Mouse (Mus musculus) MEL (cell line): ENCODE results near the gene Prdx1. TPM values are rescaled to one million over a fixed set of nuclear protein-coding genes. Genes with fewer than 3 reads are reported as not detected.
A peak's percentile ranks its signal among the peaks of the same experiment; 100 is the strongest.
"Not testable (repeated sequence)": the region's sequence is repeated elsewhere in the genome, so short reads cannot be mapped to it uniquely, and the experiment has no call there.

Experiments used
- DNase-seq: peaks from one replicate; pipeline ENCODE4 v3.0.0; 2011; ENCODE audit warnings: low read depth, low spot score
- H3K27ac ChIP-seq: 2 replicates; pipeline ENCODE4 v1.5.1; 2012; ENCODE audit warnings: low read depth, mild to moderate bottlenecking, control low read depth, low read length, moderate library complexity; ENCODE audit not compliant: control insufficient read depth
- H3K27me3 ChIP-seq, 2 experiments: fragments of 150-350 bp in 1 of 2; sonication (generic) in 1 of 2; 2 replicates each; pipeline ENCODE4 v1.6.1; 2012; ENCODE audit warnings: low read length in 2 of 2, mild to moderate bottlenecking in 2 of 2, improper control_type of control experiment in 1 of 2, moderate library complexity in 1 of 2; ENCODE audit not compliant: insufficient read depth in 2 of 2, control insufficient read depth in 1 of 2
- H3K36me3 ChIP-seq, 2 experiments: 2 replicates each; pipeline ENCODE4 v1.6.1; 2012 to 2014; ENCODE audit warnings: low read length in 2 of 2, improper control_type of control experiment in 1 of 2, inconsistent platforms in 1 of 2, mild to moderate bottlenecking in 1 of 2; ENCODE audit not compliant: insufficient read depth in 2 of 2, control insufficient read depth in 1 of 2
- H3K4me1 ChIP-seq, 2 experiments: fragments of 150-350 bp in 1 of 2; sonication (generic) in 1 of 2; 2 replicates each; pipeline ENCODE4 v1.6.1; 2012; ENCODE audit warnings: low read length in 2 of 2, improper control_type of control experiment in 1 of 2, mild to moderate bottlenecking in 1 of 2; ENCODE audit not compliant: insufficient read depth in 2 of 2, control insufficient read depth in 1 of 2
- H3K4me3 ChIP-seq, 2 experiments: fragments of 150-350 bp in 1 of 2; sonication (generic) in 1 of 2; 2 replicates each; pipeline ENCODE4 v1.5.1; 2012; ENCODE audit warnings: low read depth in 2 of 2, low read length in 2 of 2, mild to moderate bottlenecking in 2 of 2, moderate library complexity in 2 of 2, control low read depth in 1 of 2, improper control_type of control experiment in 1 of 2; ENCODE audit not compliant: control insufficient read depth in 1 of 2, insufficient read depth in 1 of 2
- H3K79me2 ChIP-seq: 2 replicates; pipeline ENCODE4 v1.6.1; 2012; ENCODE audit warnings: mild to moderate bottlenecking, low read length, moderate library complexity; ENCODE audit not compliant: control insufficient read depth, poor library complexity, insufficient read depth
- H3K9ac ChIP-seq: 2 replicates; pipeline ENCODE4 v1.6.1; 2012; ENCODE audit warnings: low read depth, mild to moderate bottlenecking, control low read depth, low read length, moderate library complexity; ENCODE audit not compliant: control insufficient read depth, poor library complexity, severe bottlenecking
- H3K9me3 ChIP-seq: fragments of 150-350 bp; sonication (generic); replicated peaks from 2 replicates; pipeline ENCODE4 v1.6.1; 2012; ENCODE audit warnings: mild to moderate bottlenecking, low read length, improper control_type of control experiment, moderate library complexity; ENCODE audit not compliant: insufficient read depth
- BHLHE40 ChIP-seq: IDR thresholded peaks from 2 replicates; pipeline ENCODE4 v1.6.1; 2012; ENCODE audit warnings: low read depth, mild to moderate bottlenecking, inconsistent platforms, low read length, improper control_type of control experiment, borderline replicate concordance
- EP300 ChIP-seq, 2 experiments: IDR thresholded peaks; 2 replicates each; pipeline ENCODE4 v1.6.1; 2011; ENCODE audit warnings: improper control_type of control experiment in 2 of 2, low read length in 2 of 2, low read depth in 1 of 2, mild to moderate bottlenecking in 1 of 2
- ETS1 ChIP-seq: IDR thresholded peaks from 2 replicates; pipeline ENCODE4 v1.6.1; 2012; ENCODE audit warnings: low read depth, mild to moderate bottlenecking, inconsistent platforms, low read length, improper control_type of control experiment, moderate library complexity
- GATA1 ChIP-seq: IDR thresholded peaks from 2 replicates; pipeline ENCODE4 v1.6.1; 2011; ENCODE audit warnings: low read depth, low read length, improper control_type of control experiment
- MAFK ChIP-seq: IDR thresholded peaks from 2 replicates; pipeline ENCODE4 v1.6.1; 2011; ENCODE audit warnings: low read depth, mild to moderate bottlenecking, low read length, improper control_type of control experiment, borderline replicate concordance
- MAX ChIP-seq: IDR thresholded peaks from 2 replicates; pipeline ENCODE4 v1.6.1; 2011; ENCODE audit warnings: low read length, improper control_type of control experiment
- MYC ChIP-seq: IDR thresholded peaks from 2 replicates; pipeline ENCODE4 v1.6.1; 2011; ENCODE audit warnings: low read depth, mild to moderate bottlenecking, low read length, improper control_type of control experiment, moderate library complexity
- NELFE ChIP-seq: IDR thresholded peaks from 2 replicates; pipeline ENCODE4 v1.6.1; 2011; ENCODE audit warnings: low read depth, low read length, improper control_type of control experiment
- NRF1 ChIP-seq: IDR thresholded peaks from 2 replicates; pipeline ENCODE4 v1.6.1; 2014; ENCODE audit warnings: low read depth, mild to moderate bottlenecking, inconsistent platforms, low read length, improper control_type of control experiment, moderate library complexity; ENCODE audit not compliant: poor library complexity, insufficient read depth, severe bottlenecking
- POLR2AphosphoS2 ChIP-seq: IDR thresholded peaks from 2 replicates; pipeline ENCODE4 v1.6.1; 2011; ENCODE audit warnings: low read length, improper control_type of control experiment
- POLR2AphosphoS5 ChIP-seq: IDR thresholded peaks from 2 replicates; pipeline ENCODE4 v1.6.1; 2012; ENCODE audit warnings: low read depth, borderline replicate concordance, mild to moderate bottlenecking, inconsistent platforms, low read length, moderate library complexity, mixed read lengths
- RAD21 ChIP-seq: IDR thresholded peaks from 2 replicates; pipeline ENCODE4 v1.6.1; 2011; ENCODE audit warnings: mild to moderate bottlenecking, low read depth, low read length, improper control_type of control experiment
- TCF12 ChIP-seq: IDR thresholded peaks from 2 replicates; pipeline ENCODE4 v1.6.1; 2014; ENCODE audit warnings: low read depth, mild to moderate bottlenecking, inconsistent platforms, low read length, improper control_type of control experiment, moderate library complexity
- USF2 ChIP-seq, 2 experiments: IDR thresholded peaks; 2 replicates each; pipeline ENCODE4 v1.6.1; 2011 to 2012; ENCODE audit warnings: improper control_type of control experiment in 2 of 2, low read length in 2 of 2, borderline replicate concordance in 1 of 2, inconsistent platforms in 1 of 2, low read depth in 1 of 2, mild to moderate bottlenecking in 1 of 2; ENCODE audit not compliant: insufficient read depth in 1 of 2
- ZKSCAN1 ChIP-seq: IDR thresholded peaks from 2 replicates; pipeline ENCODE4 v1.6.1; 2012; ENCODE audit warnings: low read depth, mild to moderate bottlenecking, inconsistent platforms, low read length, improper control_type of control experiment, moderate library complexity
- polyA plus RNA-seq, 2 experiments: library from polyadenylated mRNA; stranded (reverse) in 1 of 2; unstranded in 1 of 2; fragments of >175 nt in 1 of 2; fragments of >200 nt in 1 of 2; gene quantifications; 2 replicates each; pipeline versions ENCODE4 v1.2.1 to v1.2.4; 2012; ENCODE audit warnings: low replicate concordance in 2 of 2, low read depth in 1 of 2; ENCODE audit not compliant: insufficient read length in 2 of 2, insufficient read depth in 1 of 2, missing spikeins in 1 of 2
- total RNA-seq: library from RNA; depleted of rRNA; stranded (reverse); fragments of 300-350 nt; gene quantifications from 2 replicates; pipeline ENCODE4 v1.2.3, GENCODE M21; 2012

Gene Prdx1
- total and polyA plus RNA-seq, 3 experiments, result 223 to 416 TPM; not detected in 1

DNA sequence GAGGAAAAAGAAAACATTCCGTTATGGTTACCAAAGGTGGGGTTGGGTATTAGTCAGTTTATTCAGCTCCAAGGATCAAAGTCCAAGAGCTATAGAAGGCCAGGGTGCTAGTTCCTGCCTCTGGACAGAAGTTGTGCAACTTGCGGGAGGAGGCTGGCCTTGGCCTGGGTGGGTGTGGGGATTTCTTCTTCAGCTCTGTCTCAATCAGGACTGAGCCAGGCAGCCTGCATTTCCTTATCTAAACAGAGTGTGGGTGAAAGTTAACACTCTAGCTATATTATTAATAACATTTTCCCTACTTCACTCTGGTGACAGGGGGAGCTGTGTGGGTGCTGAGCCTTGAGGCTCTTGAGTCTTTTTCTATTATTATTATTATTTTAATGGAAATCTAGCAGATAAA, 12.6 kb upstream of the Prdx1 start (continued):
- peak; percentile 33; the same call in 1 of the 2 replicates for TF ChIP-seq ETS1

DNA sequence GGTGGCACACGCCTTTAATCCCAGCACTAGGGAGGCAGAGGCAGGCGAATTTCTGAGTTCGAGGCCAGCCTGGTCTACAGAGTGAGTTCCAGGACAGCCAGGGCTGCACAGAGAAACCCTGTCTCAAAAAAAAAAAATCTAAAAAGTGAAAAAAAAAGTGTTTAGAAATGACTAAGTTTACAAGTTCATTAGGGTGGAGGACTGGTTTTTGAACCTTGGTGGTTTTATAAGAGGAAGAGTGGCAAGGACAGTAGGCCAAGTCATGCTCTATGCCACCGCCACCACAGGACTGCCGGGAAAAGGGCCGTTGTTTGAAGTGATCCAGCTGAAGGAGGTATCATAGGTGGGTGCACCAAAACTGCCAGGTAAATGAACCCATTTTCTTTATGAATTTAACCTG, 10.6 kb upstream of the Prdx1 start:
- H3K4me1 ChIP-seq, H3K9me3 ChIP-seq, H3K27me3 ChIP-seq, H3K4me3 ChIP-seq, H3K9ac ChIP-seq, DNase-seq, H3K79me2 ChIP-seq, H3K27ac ChIP-seq: not testable (repeated sequence)
- H3K36me3 ChIP-seq, result peaks cover 0 to 15% of the 10 kb centered on the region in 2 experiments; a peak in 2 of 4 replicates

DNA sequence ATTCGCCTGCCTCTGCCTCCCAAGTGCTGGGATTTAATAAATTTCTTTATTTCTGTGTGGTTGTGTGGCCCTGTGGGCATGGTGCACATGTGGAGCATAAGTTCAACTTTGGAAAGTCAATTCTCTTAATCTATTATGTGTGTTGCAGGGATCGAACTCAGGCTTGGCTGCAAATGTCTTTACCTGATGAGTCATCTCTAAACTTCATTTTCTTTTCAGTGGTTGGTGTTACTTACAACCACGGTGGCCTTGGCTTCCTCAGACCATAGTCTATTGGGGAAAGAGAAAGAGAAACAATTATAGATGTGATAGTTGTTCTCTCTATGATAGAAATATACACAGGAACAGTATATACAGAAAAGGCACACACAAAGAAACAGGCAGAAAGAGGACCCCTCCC, 9.3 kb upstream of the Prdx1 start:
- Histone ChIP-seq H3K9me3 (no peaks in the 10 kb centered on the region), H3K36me3 (peaks cover 0 to 15% of the 10 kb centered on the region in 2 experiments; a peak in 2 of 4 replicates), H3K9ac (no peak overlapping the region), H3K27ac (no peak overlapping the region), H3K4me1 (peaks cover 8 to 9% of the 10 kb centered on the region in 2 experiments; a peak in 3 of 4 replicates), H3K27me3 (no peaks in the 10 kb centered on the region; a peak in 1 of 4 replicates), H3K4me3 (no peak overlapping the region), H3K79me2 (no peaks in the 10 kb centered on the region)
- no peak for TF ChIP-seq RAD21
- no peak for TF ChIP-seq NRF1
- no peak for TF ChIP-seq POLR2AphosphoS5
- no peak for TF ChIP-seq MYC
- TF ChIP-seq BHLHE40, result no peak
- TF ChIP-seq MAFK, result no peak
- no peak for TF ChIP-seq POLR2AphosphoS2
- no peak for TF ChIP-seq GATA1
- TF ChIP-seq USF2 (IDR thresholded peaks at IDR 0.05; ENCODE audit: borderline replicate concordance in 1 of 2, insufficient read depth in 1 of 2, low read depth in 1 of 2, low read length in 2 of 2), result no peak
- TF ChIP-seq MAX, result no peak
- no peak for TF ChIP-seq TCF12
- TF ChIP-seq ZKSCAN1, result no peak
- TF ChIP-seq EP300 (IDR thresholded peaks at IDR 0.05; ENCODE audit: low read depth in 1 of 2, low read length in 2 of 2), result no peak
- TF ChIP-seq NELFE, result no peak
- no peak for DNase-seq
